ENCODE assay signal across 8 mouse cellular contexts in genomic region chr5:35907633-35908426, GRCm38 (mm10). TPM values are rescaled to one million over a fixed set of nuclear protein-coding genes. Genes with fewer than 3 reads are reported as not detected.
DNase-seq lines count a peak whose midpoint lies in the region; ATAC-seq and TF ChIP-seq lines count a peak whose summit lies in the region.

No protein-coding gene starts in this region.

- H3K4me3 ChIP-seq in liver, embryonic 11.5 days (ENCODE audit: low read depth, low read length): no peak overlapping the region
- H3K4me3 ChIP-seq in liver, postnatal 0 days (ENCODE audit: low read depth, low read length): no peak overlapping the region
- H3K4me3 ChIP-seq in limb, embryonic 15.5 days: no peak overlapping the region
- H3K4me3 ChIP-seq in olfactory bulb, adult 2 months (ENCODE audit: insufficient read depth, low read depth, low read length): no peak overlapping the region

- H3K36me3 ChIP-seq in liver, embryonic 11.5 days (ENCODE audit: control insufficient read depth, insufficient read depth, low read length): no peaks in the 10 kb centered on the region
- H3K36me3 ChIP-seq in liver, postnatal 0 days (replicated peaks; ENCODE audit: insufficient read depth, low read length): no peaks in the 10 kb centered on the region
- H3K36me3 ChIP-seq in limb, embryonic 15.5 days: peaks cover 8% of the 10 kb centered on the region; the same call in 1 of the 2 replicates

- TF ChIP-seq CTCF in liver, postnatal 0 days (IDR thresholded peaks at IDR 0.05; ENCODE audit: low read depth): no peak
- TF ChIP-seq CTCF in olfactory bulb, adult 2 months (IDR thresholded peaks at IDR 0.05; ENCODE audit: insufficient read depth, low read depth, low read length): no peak

- DNase-seq in liver, embryonic 11.5 days (ENCODE audit: low spot score): no peak
- no peak for DNase-seq in liver, postnatal 0 days
- peak; percentile 70 for DNase-seq in embryo, embryonic 11 days
- peak; percentile 78 to 84 for DNase-seq in heart, adult 18-20 months
- peak; percentile 96 for DNase-seq in kidney, adult 11 months
- DNase-seq in spleen, postnatal 14 days (ENCODE audit: low spot score in 2 of 2): no peak

- ATAC-seq in liver, embryonic 11.5 days (replicated peaks; ENCODE audit: low FRiP score): no peak
- no peak for ATAC-seq in liver, postnatal 0 days
- ATAC-seq in limb, embryonic 15.5 days (ENCODE audit: insufficient number of reproducible peaks, low FRiP score, low TSS enrichment, low read depth): peak; percentile 64; the same call in 1 of the 2 replicates

- no peak for TF ChIP-seq EP300 in liver, postnatal 0 days (IDR thresholded peaks at IDR 0.05; ENCODE audit: low read depth)

- H3K9me3 ChIP-seq in liver, embryonic 11.5 days (ENCODE audit: control insufficient read depth, low read length): no peaks in the 10 kb centered on the region
- H3K9me3 ChIP-seq in liver, postnatal 0 days (ENCODE audit: low read length): no peaks in the 10 kb centered on the region
- H3K9me3 ChIP-seq in limb, embryonic 15.5 days: no peaks in the 10 kb centered on the region

- H3K4me1 ChIP-seq in liver, embryonic 11.5 days (replicated peaks; ENCODE audit: control insufficient read depth, insufficient read depth, low read length): peaks cover 4% of the 10 kb centered on the region; the same call in 1 of the 2 replicates
- no peaks in the 10 kb centered on the region for H3K4me1 ChIP-seq in liver, postnatal 0 days (ENCODE audit: insufficient read depth)
- H3K4me1 ChIP-seq in limb, embryonic 15.5 days: peaks cover 46% of the 10 kb centered on the region
- peaks cover 25% of the 10 kb centered on the region for H3K4me1 ChIP-seq in olfactory bulb, adult 2 months (ENCODE audit: control insufficient read depth, insufficient read depth, low read length)

- no peaks in the 10 kb centered on the region for H3K27me3 ChIP-seq in liver, embryonic 11.5 days (replicated peaks; ENCODE audit: control insufficient read depth, insufficient read depth, low read length)
- no peaks in the 10 kb centered on the region for H3K27me3 ChIP-seq in liver, postnatal 0 days (ENCODE audit: insufficient read depth, low read length)
- no peaks in the 10 kb centered on the region for H3K27me3 ChIP-seq in limb, embryonic 15.5 days

- no peak overlapping the region for H3K4me2 ChIP-seq in liver, embryonic 11.5 days
- H3K4me2 ChIP-seq in liver, postnatal 0 days (ENCODE audit: low read depth, low read length): no peak overlapping the region
- peak overlapping the region; percentile 14; the same call in 1 of the 2 replicates for H3K4me2 ChIP-seq in limb, embryonic 15.5 days

- TF ChIP-seq POLR2A in olfactory bulb, adult 2 months (IDR thresholded peaks at IDR 0.05; ENCODE audit: insufficient read depth, low read depth, low read length): no peak

- 67% methylated on average over 15 of the region's 15 CpGs for WGBS in liver, embryonic 11.5 days
- WGBS in liver, postnatal 0 days (ENCODE audit: insufficient replicate concordance): 59% methylated on average over 15 of the region's 15 CpGs
- WGBS in limb, embryonic 15.5 days: 20% methylated on average over 15 of the region's 15 CpGs
- WGBS in olfactory bulb, adult 2 months: 51% methylated on average over 15 of the region's 15 CpGs

- H3K9ac ChIP-seq in liver, embryonic 11.5 days (ENCODE audit: low read depth, low read length): no peak overlapping the region
- H3K9ac ChIP-seq in liver, postnatal 0 days (replicated peaks): no peak overlapping the region
- no peak overlapping the region for H3K9ac ChIP-seq in limb, embryonic 15.5 days

- H3K27ac ChIP-seq in liver, embryonic 11.5 days (ENCODE audit: low read depth, low read length): peak overlapping the region; percentile 25; the same call in 1 of the 2 replicates
- no peak overlapping the region for H3K27ac ChIP-seq in liver, postnatal 0 days (ENCODE audit: low read depth)
- peak overlapping the region; percentile 75 for H3K27ac ChIP-seq in limb, embryonic 15.5 days
- peak overlapping the region; percentile 67 for H3K27ac ChIP-seq in olfactory bulb, adult 2 months (ENCODE audit: insufficient read depth, low read depth, low read length)

RNA-seq across cellular contexts. Expression of gene Afap1, which starts 14.7 kb away (rescaled TPM):
- polyA plus RNA-seq in liver, embryonic 11.5 days (2014; fragmentation: Nextera tagmentation; extraction: Ambion mirVana): 6.7 and 6.8 TPM in 2 replicates
- 1.1 and 1.2 TPM in 2 replicates for polyA plus RNA-seq in liver, postnatal 0 days (2015; fragmentation: Nextera tagmentation; extraction: Ambion mirVana)
- total RNA-seq in heart, adult 18-20 months (2021): 10 to 100 TPM; 16.9 to 19.2 TPM
- 21.6 and 23.2 TPM in 2 replicates for polyA plus RNA-seq in limb, embryonic 15.5 days (2015; fragmentation: Nextera tagmentation; extraction: Ambion mirVana)
- polyA plus RNA-seq in olfactory bulb, adult 2 months (2012; ENCODE audit: insufficient read depth, insufficient read length, low replicate concordance, missing spikeins): 69.1 TPM in 1 of 2 replicates, not detected in the other

Comparison
In these comparisons a context has a peak if more than half of its experiments do, and no peak if none do; other contexts are left out.
1. DNase-seq: peak in embryo, embryonic 11 days (single experiment), heart, adult 18-20 months (2 of 2) and kidney, adult 11 months (single experiment); none in liver, embryonic 11.5 days (single experiment), liver, postnatal 0 days (single experiment) and spleen, postnatal 14 days (0 of 2).